Mouse (Mus musculus): ENCODE measurements around the gene Atcay. TPM values are rescaled to one million over a fixed set of nuclear protein-coding genes. Genes with fewer than 3 reads are reported as not detected.

Gene Atcay
- total and polyA plus RNA-seq, 3 experiments, result 0.06 to 0.08 TPM; not detected in 1

- H3K9ac ChIP-seq (ENCODE audit: insufficient read depth, low read depth), result no peak overlapping the region
Observed at GRCm38 (mm10) chr10:81162318-81162652, 68.3 kb downstream of the Atcay start.

GRCm38 (mm10) chr10:81161602-81162317, 68.9 kb downstream of the Atcay start:
- Histone ChIP-seq H3K9ac (ENCODE audit: insufficient read depth, low read depth) (no peak overlapping the region), H3K4me3 (replicated peaks in 1 of 3; ENCODE audit: low read depth in 2 of 3, low read length in 2 of 3, poor library complexity in 1 of 3) (peak overlapping the region; percentile 26 to 42 (median 30)), H3K4me2 (ENCODE audit: insufficient read depth, low read depth, poor library complexity, severe bottlenecking) (peak overlapping the region; percentile 18; the same call in 1 of the 2 replicates), H3K36me3 (replicated peaks in 1 of 2; ENCODE audit: control insufficient read depth in 1 of 2, insufficient read depth in 1 of 2, low read length in 1 of 2) (peaks cover 51 to 83% of the 10 kb centered on the region in 2 experiments), H3K79me2 (replicated peaks; ENCODE audit: control insufficient read depth, extremely low read depth, insufficient read depth, poor library complexity, severe bottlenecking) (peaks cover 35% of the 10 kb centered on the region), H3K9me3 (replicated peaks; ENCODE audit: low read length) (no peaks in the 10 kb centered on the region), H3K27me3 (replicated peaks) (no peaks in the 10 kb centered on the region), H3K27ac (ENCODE audit: insufficient read depth, low read depth) (peak overlapping the region; percentile 83), H3K4me1 (ENCODE audit: control insufficient read depth in 1 of 2, insufficient read depth in 2 of 2) (peaks cover 33 to 68% of the 10 kb centered on the region in 2 experiments)
- in situ Hi-C loops (cut with MboI; ENCODE audit: low pct_ligation_motif_present, low pct_unique_long_range_greater_than_20kb, low sequenced_read_pairs), result loop anchor here (10.0 kb wide), 1 partner anchor 237 kb away; no protein-coding TSS in a partner anchor
- dilution Hi-C loops (cut with MboI; ENCODE audit: extremely low pct_ligation_motif_present, extremely low pct_unique_long_range_greater_than_20kb, low sequenced_read_pairs), result no loop called here
- peak; percentile 98 for DNase-seq (ENCODE audit: extremely low read depth)
- no peak for TF ChIP-seq POLR2AphosphoS2 (IDR thresholded peaks at IDR 0.05; ENCODE audit: low read depth, low read length)
- TF ChIP-seq PAX5 (IDR thresholded peaks at IDR 0.05; ENCODE audit: low read length), result no peak
- TF ChIP-seq MAZ (IDR thresholded peaks at IDR 0.05; ENCODE audit: low read depth, low read length), result no peak
- TF ChIP-seq CHD2 (IDR thresholded peaks at IDR 0.05; ENCODE audit: low read length), result no peak
- TF ChIP-seq RAD21 (IDR thresholded peaks at IDR 0.05; ENCODE audit: low read depth, low read length), result no peak
- no peak for TF ChIP-seq EP300 (IDR thresholded peaks at IDR 0.05; ENCODE audit: low read length)
- no peak for TF ChIP-seq RCOR1 (conservative IDR thresholded peaks at IDR 0.05; ENCODE audit: low read depth, low read length)
- no peak for TF ChIP-seq JUN (IDR thresholded peaks at IDR 0.05; ENCODE audit: insufficient read depth, low read depth, low read length)
- peak; percentile 80 for TF ChIP-seq USF1 (IDR thresholded peaks at IDR 0.05; ENCODE audit: low read depth, low read length)
- peak; percentile 64 for TF ChIP-seq POLR2A (IDR thresholded peaks at IDR 0.05; ENCODE audit: low read depth, low read length)
- TF ChIP-seq ETS1 (conservative IDR thresholded peaks at IDR 0.05; ENCODE audit: low read depth, low read length), result peak; percentile 55
- TF ChIP-seq GABPA (IDR thresholded peaks at IDR 0.05; ENCODE audit: insufficient replicate concordance, low read depth, low read length), result no peak
- TF ChIP-seq ZC3H11A (IDR thresholded peaks at IDR 0.05; ENCODE audit: low read depth, low read length), result no peak
- TF ChIP-seq CTCF (conservative IDR thresholded peaks at IDR 0.05 in 1 of 2, IDR thresholded peaks at IDR 0.05 in 1 of 2; ENCODE audit: low read depth in 2 of 2, low read length in 2 of 2), result no peak
- no peak for TF ChIP-seq UBTF (IDR thresholded peaks at IDR 0.05; ENCODE audit: low read depth, low read length)
- no peak for TF ChIP-seq ZNF384 (IDR thresholded peaks at IDR 0.05; ENCODE audit: low read depth, low read length)

More at GRCm38 (mm10) chr10:81162318-81162652, 68.3 kb downstream of the Atcay start:
- dilution Hi-C loops (cut with MboI; ENCODE audit: extremely low pct_ligation_motif_present, extremely low pct_unique_long_range_greater_than_20kb, low sequenced_read_pairs) (no loop called here), in situ Hi-C loops (cut with MboI; ENCODE audit: low pct_ligation_motif_present, low pct_unique_long_range_greater_than_20kb, low sequenced_read_pairs) (loop anchor here (10.0 kb wide), 1 partner anchor 237 kb away; no protein-coding TSS in a partner anchor)
- no peak for DNase-seq (ENCODE audit: extremely low read depth)
- Histone ChIP-seq H3K36me3 (replicated peaks in 1 of 2; ENCODE audit: control insufficient read depth in 1 of 2, insufficient read depth in 1 of 2, low read length in 1 of 2) (peaks cover 46 to 78% of the 10 kb centered on the region in 2 experiments), H3K9me3 (replicated peaks; ENCODE audit: low read length) (no peaks in the 10 kb centered on the region), H3K4me2 (ENCODE audit: insufficient read depth, low read depth, poor library complexity, severe bottlenecking) (peak overlapping the region; percentile 18; the same call in 1 of the 2 replicates), H3K79me2 (replicated peaks; ENCODE audit: control insufficient read depth, extremely low read depth, insufficient read depth, poor library complexity, severe bottlenecking) (peaks cover 40% of the 10 kb centered on the region), H3K4me3 (replicated peaks in 1 of 3; ENCODE audit: low read depth in 2 of 3, low read length in 2 of 3, poor library complexity in 1 of 3) (peak overlapping the region; percentile 26 to 42 (median 30)), H3K4me1 (ENCODE audit: control insufficient read depth in 1 of 2, insufficient read depth in 2 of 2) (peaks cover 35 to 70% of the 10 kb centered on the region in 2 experiments), H3K27ac (ENCODE audit: insufficient read depth, low read depth) (peak overlapping the region; percentile 83), H3K27me3 (replicated peaks) (no peaks in the 10 kb centered on the region)
- TF ChIP-seq RCOR1 (conservative IDR thresholded peaks at IDR 0.05; ENCODE audit: low read depth, low read length) (no peak), NELFE (IDR thresholded peaks at IDR 0.05; ENCODE audit: low read depth, low read length) (peak; percentile 27; the same call in 1 of the 2 replicates), USF2 (conservative IDR thresholded peaks at IDR 0.05; ENCODE audit: low read depth, low read length) (no peak), MAX (IDR thresholded peaks at IDR 0.05; ENCODE audit: low read length) (no peak; the same call in 1 of the 2 replicates), GABPA (IDR thresholded peaks at IDR 0.05; ENCODE audit: insufficient replicate concordance, low read depth, low read length) (no peak), CTCF (conservative IDR thresholded peaks at IDR 0.05 in 1 of 2, IDR thresholded peaks at IDR 0.05 in 1 of 2; ENCODE audit: low read depth in 2 of 2, low read length in 2 of 2) (no peak), JUND (conservative IDR thresholded peaks at IDR 0.05; ENCODE audit: low read depth, low read length) (no peak), ETS1 (conservative IDR thresholded peaks at IDR 0.05; ENCODE audit: low read depth, low read length) (no peak), RAD21 (IDR thresholded peaks at IDR 0.05; ENCODE audit: low read depth, low read length) (no peak), MXI1 (IDR thresholded peaks at IDR 0.05; ENCODE audit: low read depth, low read length) (0 out of 2 replicates have a peak, but pooled peaks have one; percentile 4), CHD1 (IDR thresholded peaks at IDR 0.05; ENCODE audit: low read depth, low read length) (no peak), SIN3A (IDR thresholded peaks at IDR 0.05; ENCODE audit: low read length) (0 out of 2 replicates have a peak, but pooled peaks have one; percentile 2), CHD2 (IDR thresholded peaks at IDR 0.05; ENCODE audit: low read length) (peak; percentile 23; the same call in 1 of the 2 replicates), NRF1 (IDR thresholded peaks at IDR 0.05; ENCODE audit: low read depth, low read length) (no peak), HCFC1 (IDR thresholded peaks at IDR 0.05; ENCODE audit: low read depth, low read length) (peak; percentile 10; the same call in 1 of the 2 replicates), TCF12 (IDR thresholded peaks at IDR 0.05; ENCODE audit: low read depth, low read length) (no peak), MYC (IDR thresholded peaks at IDR 0.05; ENCODE audit: low read depth, low read length) (no peak; the same call in 1 of the 2 replicates), PAX5 (IDR thresholded peaks at IDR 0.05; ENCODE audit: low read length) (no peak), UBTF (IDR thresholded peaks at IDR 0.05; ENCODE audit: low read depth, low read length) (no peak), E2F4 (IDR thresholded peaks at IDR 0.05; ENCODE audit: insufficient replicate concordance, low read depth, low read length) (no peak), JUN (IDR thresholded peaks at IDR 0.05; ENCODE audit: insufficient read depth, low read depth, low read length) (no peak), ZNF384 (IDR thresholded peaks at IDR 0.05; ENCODE audit: low read depth, low read length) (no peak), ELF1 (IDR thresholded peaks at IDR 0.05; ENCODE audit: low read depth, low read length) (no peak), SMC3 (IDR thresholded peaks at IDR 0.05; ENCODE audit: low read depth, low read length) (no peak), KAT2A (IDR thresholded peaks at IDR 0.05; ENCODE audit: insufficient replicate concordance, low read length) (no peak), ZC3H11A (IDR thresholded peaks at IDR 0.05; ENCODE audit: low read depth, low read length) (no peak), BHLHE40 (IDR thresholded peaks at IDR 0.05; ENCODE audit: low read depth, low read length) (no peak), USF1 (IDR thresholded peaks at IDR 0.05; ENCODE audit: low read depth, low read length) (no peak), IRF4 (IDR thresholded peaks at IDR 0.05; ENCODE audit: low read depth, low read length) (0 out of 2 replicates have a peak, but pooled peaks have one; percentile 21), MAFK (IDR thresholded peaks at IDR 0.05; ENCODE audit: insufficient replicate concordance, low read length) (no peak), ZMIZ1 (IDR thresholded peaks at IDR 0.05; ENCODE audit: low read depth, low read length) (peak; percentile 40; the same call in 1 of the 2 replicates), POLR2AphosphoS2 (IDR thresholded peaks at IDR 0.05; ENCODE audit: low read depth, low read length) (no peak), TBP (conservative IDR thresholded peaks at IDR 0.05; ENCODE audit: low read depth, low read length) (0 out of 2 replicates have a peak, but pooled peaks have one; percentile 4), MEF2A (IDR thresholded peaks at IDR 0.05; ENCODE audit: borderline replicate concordance, low read depth, low read length) (no peak), ZKSCAN1 (IDR thresholded peaks at IDR 0.05; ENCODE audit: borderline replicate concordance, low read depth, low read length) (no peak), MAZ (IDR thresholded peaks at IDR 0.05; ENCODE audit: low read depth, low read length) (no peak), EP300 (IDR thresholded peaks at IDR 0.05; ENCODE audit: low read length) (no peak), POLR2A (IDR thresholded peaks at IDR 0.05; ENCODE audit: low read depth, low read length) (peak; percentile 11; the same call in 1 of the 2 replicates)

Measured in CH12.LX (cell line).